Mouse (Mus musculus): ENCODE measurements around the gene Bloc1s5. TPM values are rescaled to one million over a fixed set of nuclear protein-coding genes. Genes with fewer than 3 reads are reported as not detected.

Bloc1s5 gene
- polyA plus RNA-seq, 1 experiment from 2014 or later = 13.9 TPM

DNA sequence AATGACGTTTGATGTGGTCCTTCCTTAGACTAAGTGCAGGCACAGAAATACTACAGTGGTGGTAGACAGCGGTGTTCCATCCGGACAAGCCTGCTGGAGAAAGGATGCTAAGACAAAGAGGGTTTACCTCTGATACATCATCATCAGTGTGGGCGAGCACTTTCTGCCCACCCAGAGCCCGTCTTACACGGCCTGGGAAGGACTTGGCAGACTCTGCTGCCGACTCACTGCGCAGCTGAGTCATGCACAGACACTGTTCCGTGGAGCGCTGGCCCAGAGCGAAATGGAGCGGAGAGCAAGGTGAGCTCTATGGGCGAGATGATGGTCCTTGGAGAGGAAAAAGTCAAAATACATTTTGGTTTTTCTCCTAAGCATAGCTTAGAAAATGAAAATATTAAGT, 31.9 kb downstream of the Bloc1s5 start:
- TF ChIP-seq EP300 (IDR thresholded peaks at IDR 0.05; ENCODE audit: low read depth) = no peak
- no peak for TF ChIP-seq CTCF (IDR thresholded peaks at IDR 0.05; ENCODE audit: low read depth)
- 90% methylated on average over 13 of the region's 13 CpGs for WGBS (ENCODE audit: insufficient replicate concordance)
- H3K4me1 ChIP-seq (ENCODE audit: insufficient read depth) = no peaks in the 10 kb centered on the region
- H3K9me3 ChIP-seq (ENCODE audit: low read length) = no peaks in the 10 kb centered on the region
- H3K4me2 ChIP-seq (ENCODE audit: low read depth, low read length) = no peak overlapping the region
- no peak overlapping the region for H3K9ac ChIP-seq (replicated peaks)
- no peaks in the 10 kb centered on the region for H3K27me3 ChIP-seq (ENCODE audit: insufficient read depth, low read length)
- no peak overlapping the region for H3K27ac ChIP-seq (ENCODE audit: low read depth)
- ATAC-seq (no peak), DNase-seq (no peak)
- H3K4me3 ChIP-seq (ENCODE audit: low read depth, low read length) = no peak overlapping the region
- H3K36me3 ChIP-seq (replicated peaks; ENCODE audit: insufficient read depth, low read length) = peaks cover 15% of the 10 kb centered on the region

DNA sequence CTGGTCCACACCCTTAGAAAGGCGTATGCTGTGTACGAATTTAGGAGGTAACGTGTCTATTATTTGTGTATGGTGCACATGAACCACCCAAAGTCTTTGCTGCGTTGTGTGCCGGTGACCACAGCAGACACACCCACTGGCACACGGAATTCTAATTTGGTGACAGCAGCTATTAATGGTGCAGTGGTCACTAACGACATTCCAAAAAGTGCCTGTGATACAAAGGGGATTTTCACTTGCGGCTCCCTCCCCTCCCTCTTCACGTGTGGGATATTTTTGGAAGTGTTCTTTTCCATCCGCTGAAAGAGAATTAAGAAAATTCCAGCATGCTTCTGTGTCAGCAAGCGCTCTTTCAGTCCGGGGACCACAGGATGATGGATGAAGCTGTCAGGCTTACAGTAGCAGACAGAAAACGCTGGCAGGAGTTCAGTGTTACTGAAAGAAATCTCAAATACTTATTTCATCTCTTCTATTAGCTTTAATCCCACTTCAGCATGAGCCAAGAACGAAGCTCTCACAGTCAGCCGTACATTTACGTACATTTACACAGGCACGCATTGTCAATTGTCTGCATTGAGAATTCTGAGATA, 32.6 kb downstream of the Bloc1s5 start:
- no peaks in the 10 kb centered on the region for H3K27me3 ChIP-seq (ENCODE audit: insufficient read depth, low read length)
- H3K27ac ChIP-seq (ENCODE audit: low read depth) = no peak overlapping the region
- no peak overlapping the region for H3K4me2 ChIP-seq (ENCODE audit: low read depth, low read length)
- H3K9ac ChIP-seq (replicated peaks) = no peak overlapping the region
- no peak for ATAC-seq
- TF ChIP-seq CTCF (IDR thresholded peaks at IDR 0.05; ENCODE audit: low read depth) (no peak), EP300 (IDR thresholded peaks at IDR 0.05; ENCODE audit: low read depth) (no peak)
- H3K4me1 ChIP-seq (ENCODE audit: insufficient read depth) = no peaks in the 10 kb centered on the region
- 82% methylated on average over 17 of the region's 17 CpGs for WGBS (ENCODE audit: insufficient replicate concordance)
- peaks cover 15% of the 10 kb centered on the region for H3K36me3 ChIP-seq (replicated peaks; ENCODE audit: insufficient read depth, low read length)
- DNase-seq = no peak
- H3K9me3 ChIP-seq (ENCODE audit: low read length) = no peaks in the 10 kb centered on the region
- H3K4me3 ChIP-seq (ENCODE audit: low read depth, low read length) = no peak overlapping the region

- no peak for ATAC-seq
- Histone ChIP-seq H3K4me2 (ENCODE audit: low read depth, low read length) (no peak overlapping the region), H3K9ac (replicated peaks) (no peak overlapping the region), H3K27me3 (ENCODE audit: insufficient read depth, low read length) (no peaks in the 10 kb centered on the region), H3K4me1 (ENCODE audit: insufficient read depth) (no peaks in the 10 kb centered on the region), H3K4me3 (ENCODE audit: low read depth, low read length) (no peak overlapping the region), H3K9me3 (ENCODE audit: low read length) (no peaks in the 10 kb centered on the region), H3K27ac (ENCODE audit: low read depth) (no peak overlapping the region), H3K36me3 (replicated peaks; ENCODE audit: insufficient read depth, low read length) (peaks cover 12% of the 10 kb centered on the region)
- WGBS (ENCODE audit: insufficient replicate concordance) = 71% methylated on average over 11 of the region's 11 CpGs
- no peak for DNase-seq
- no peak for TF ChIP-seq EP300 (IDR thresholded peaks at IDR 0.05; ENCODE audit: low read depth)
These were observed 34.1 kb downstream of the Bloc1s5 start for GRCm38 (mm10) chr13:38600811-38601210.

DNA sequence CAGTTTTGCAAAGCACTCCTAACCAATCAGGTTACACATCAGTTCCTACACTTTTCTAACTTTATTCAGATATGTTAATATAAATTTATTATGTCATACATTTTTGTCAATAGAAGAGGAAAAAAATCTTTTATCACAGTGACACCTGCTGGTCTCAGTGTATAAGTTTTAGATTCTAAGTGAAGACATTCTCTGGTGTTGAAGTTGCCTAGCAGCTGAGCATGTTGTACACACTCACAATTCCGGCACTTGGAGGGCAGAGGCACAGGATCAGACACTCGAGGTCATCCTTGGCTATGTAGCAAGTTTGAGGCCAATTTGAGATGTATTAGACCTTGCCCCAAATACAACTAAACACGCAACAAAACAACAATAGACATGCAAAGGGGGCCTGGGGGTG, 37.8 kb downstream of the Bloc1s5 start:
- DNase-seq (no peak), ATAC-seq (no peak)
- H3K4me3 ChIP-seq (ENCODE audit: low read depth, low read length) = no peak overlapping the region
- TF ChIP-seq CTCF (IDR thresholded peaks at IDR 0.05; ENCODE audit: low read depth) (peak; percentile 18; the same call in 1 of the 2 replicates), EP300 (IDR thresholded peaks at IDR 0.05; ENCODE audit: low read depth) (no peak)
- no peak overlapping the region for H3K4me2 ChIP-seq (ENCODE audit: low read depth, low read length)
- no peak overlapping the region for H3K27ac ChIP-seq (ENCODE audit: low read depth)
- no peaks in the 10 kb centered on the region for H3K36me3 ChIP-seq (replicated peaks; ENCODE audit: insufficient read depth, low read length)
- H3K9ac ChIP-seq (replicated peaks) = no peak overlapping the region
- H3K9me3 ChIP-seq (ENCODE audit: low read length) = no peaks in the 10 kb centered on the region
- 61% methylated on average over 3 of the region's 3 CpGs for WGBS (ENCODE audit: insufficient replicate concordance)
- H3K4me1 ChIP-seq (ENCODE audit: insufficient read depth) = no peaks in the 10 kb centered on the region
- no peaks in the 10 kb centered on the region for H3K27me3 ChIP-seq (ENCODE audit: insufficient read depth, low read length)

DNA sequence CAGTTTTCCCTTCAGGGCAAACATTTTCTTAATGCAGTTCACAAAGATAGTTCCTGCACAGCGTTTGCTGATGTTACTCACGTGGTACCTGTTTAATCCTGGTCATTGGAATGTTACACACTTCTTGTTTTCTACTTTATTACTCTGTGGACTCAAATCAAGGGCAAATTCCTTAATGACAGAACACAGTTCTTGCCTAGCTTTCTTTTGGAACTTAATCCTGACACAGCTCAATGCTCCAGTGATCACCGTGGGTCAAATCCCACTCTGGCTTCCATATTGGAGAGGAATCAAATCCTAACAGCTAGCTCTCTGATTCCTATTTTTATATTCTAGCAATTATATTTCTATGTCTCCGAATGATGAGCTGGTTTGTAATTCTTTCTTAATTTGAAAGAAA, 38.4 kb downstream of the Bloc1s5 start:
- no peak overlapping the region for H3K4me2 ChIP-seq (ENCODE audit: low read depth, low read length)
- H3K9ac ChIP-seq (replicated peaks) = no peak overlapping the region
- H3K27me3 ChIP-seq (ENCODE audit: insufficient read depth, low read length) = no peaks in the 10 kb centered on the region
- 80% methylated on average over 4 of the region's 4 CpGs for WGBS (ENCODE audit: insufficient replicate concordance)
- TF ChIP-seq CTCF (IDR thresholded peaks at IDR 0.05; ENCODE audit: low read depth) = no peak
- TF ChIP-seq EP300 (IDR thresholded peaks at IDR 0.05; ENCODE audit: low read depth) = no peak
- ATAC-seq (no peak), DNase-seq (no peak)
- no peaks in the 10 kb centered on the region for H3K9me3 ChIP-seq (ENCODE audit: low read length)
- H3K36me3 ChIP-seq (replicated peaks; ENCODE audit: insufficient read depth, low read length) = no peaks in the 10 kb centered on the region
- H3K4me3 ChIP-seq (ENCODE audit: low read depth, low read length) = no peak overlapping the region
- no peaks in the 10 kb centered on the region for H3K4me1 ChIP-seq (ENCODE audit: insufficient read depth)
- H3K27ac ChIP-seq (ENCODE audit: low read depth) = no peak overlapping the region

- 28% methylated on average over 6 of the region's 6 CpGs for WGBS (ENCODE audit: insufficient replicate concordance)
- DNase-seq (no peak), ATAC-seq (no peak)
- Histone ChIP-seq H3K4me1 (ENCODE audit: insufficient read depth) (no peaks in the 10 kb centered on the region), H3K27me3 (ENCODE audit: insufficient read depth, low read length) (no peaks in the 10 kb centered on the region), H3K36me3 (replicated peaks; ENCODE audit: insufficient read depth, low read length) (no peaks in the 10 kb centered on the region), H3K4me2 (ENCODE audit: low read depth, low read length) (no peak overlapping the region), H3K27ac (ENCODE audit: low read depth) (no peak overlapping the region), H3K9me3 (ENCODE audit: low read length) (no peaks in the 10 kb centered on the region), H3K9ac (replicated peaks) (no peak overlapping the region), H3K4me3 (ENCODE audit: low read depth, low read length) (no peak overlapping the region)
- TF ChIP-seq EP300 (IDR thresholded peaks at IDR 0.05; ENCODE audit: low read depth) (no peak), CTCF (IDR thresholded peaks at IDR 0.05; ENCODE audit: low read depth) (no peak)
These were observed 41.8 kb downstream of the Bloc1s5 start for GRCm38 (mm10) chr13:38593114-38593513.

GRCm38 (mm10) chr13:38587350-38587749, 47.6 kb downstream of the Bloc1s5 start:
- no peaks in the 10 kb centered on the region for H3K36me3 ChIP-seq (replicated peaks; ENCODE audit: insufficient read depth, low read length)
- TF ChIP-seq CTCF (IDR thresholded peaks at IDR 0.05; ENCODE audit: low read depth) = no peak
- TF ChIP-seq EP300 (IDR thresholded peaks at IDR 0.05; ENCODE audit: low read depth) = no peak
- no peaks in the 10 kb centered on the region for H3K27me3 ChIP-seq (ENCODE audit: insufficient read depth, low read length)
- 71% methylated on average over 5 of the region's 5 CpGs for WGBS (ENCODE audit: insufficient replicate concordance)
- no peak overlapping the region for H3K27ac ChIP-seq (ENCODE audit: low read depth)
- no peaks in the 10 kb centered on the region for H3K9me3 ChIP-seq (ENCODE audit: low read length)
- no peak for ATAC-seq
- no peak for DNase-seq
- H3K9ac ChIP-seq (replicated peaks) = no peak overlapping the region
- no peak overlapping the region for H3K4me2 ChIP-seq (ENCODE audit: low read depth, low read length)
- no peak overlapping the region for H3K4me3 ChIP-seq (ENCODE audit: low read depth, low read length)
- no peaks in the 10 kb centered on the region for H3K4me1 ChIP-seq (ENCODE audit: insufficient read depth)

All from liver, postnatal 0 days (tissue).